Mouse (Mus musculus) lung, postnatal 14 days (tissue): ENCODE results near the gene Sema5b.

Experiments used
- DNase-seq: peaks from one replicate; pipeline ENCODE4 v3.0.0; 2021

Gene Sema5b

GRCm38 (mm10) chr16:35648862-35649261 is 107.9 kb downstream of the Sema5b start:
- DNase-seq = no peak

DNA sequence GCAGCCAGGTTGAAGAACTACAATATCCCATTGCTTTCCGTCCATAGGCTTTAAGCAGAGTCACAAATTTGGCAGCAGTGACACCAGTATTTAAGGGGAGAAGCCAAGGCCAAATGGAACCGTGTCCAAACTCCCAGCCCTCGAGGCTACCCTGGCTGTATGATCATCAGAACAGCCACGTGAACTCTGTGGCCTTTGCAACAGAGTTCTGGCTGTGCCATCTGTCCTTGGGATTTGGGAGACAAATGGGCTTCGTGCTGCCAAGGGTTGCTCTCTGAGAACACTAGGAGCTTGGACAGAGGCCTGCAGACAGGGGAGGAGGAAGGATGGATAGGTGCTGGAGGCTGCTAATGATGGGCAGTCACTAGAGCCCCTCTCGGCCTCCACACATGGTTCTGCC is 111.3 kb downstream of the Sema5b start:
- no peak for DNase-seq

- no peak for DNase-seq
These were observed 111.8 kb downstream of the Sema5b start for GRCm38 (mm10) chr16:35652706-35653105.

DNA sequence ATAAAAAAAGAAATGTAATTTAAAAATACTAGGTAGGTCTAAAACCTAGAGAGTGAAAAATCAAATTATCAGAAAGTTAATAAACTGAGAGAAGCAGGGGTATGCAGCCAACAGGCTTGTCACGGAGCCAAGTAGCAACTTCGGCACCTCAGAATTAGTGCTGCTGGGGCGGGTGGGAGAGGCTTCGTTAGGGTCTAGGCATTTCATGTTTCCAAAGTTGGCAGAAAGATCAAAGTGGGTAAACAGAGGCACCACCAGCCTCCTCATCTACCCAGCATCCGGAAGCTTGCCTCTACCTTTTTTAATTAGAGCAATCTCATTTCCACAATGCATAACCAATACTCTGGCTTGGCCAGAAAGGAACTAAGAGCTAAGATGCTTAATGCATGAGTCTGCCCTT is 113.0 kb downstream of the Sema5b start:
- DNase-seq = no peak

DNA sequence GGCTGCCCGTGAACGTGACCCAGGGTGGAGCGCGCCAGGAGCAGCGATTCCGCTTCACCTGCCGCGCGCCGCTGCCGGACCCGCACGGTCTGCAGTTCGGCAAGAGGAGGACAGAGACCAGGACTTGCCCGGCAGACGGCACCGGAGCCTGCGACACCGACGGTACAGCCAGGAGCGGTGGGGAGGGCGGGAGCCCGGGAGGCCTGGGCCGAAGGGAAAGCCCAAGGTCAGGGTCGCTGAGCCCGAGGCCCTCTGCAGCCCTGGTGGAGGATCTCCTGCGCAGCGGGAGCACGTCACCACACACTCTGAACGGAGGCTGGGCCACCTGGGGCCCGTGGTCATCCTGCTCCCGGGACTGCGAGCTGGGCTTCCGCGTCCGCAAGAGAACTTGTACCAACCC is 119.3 kb downstream of the Sema5b start:
- no peak for DNase-seq

DNA sequence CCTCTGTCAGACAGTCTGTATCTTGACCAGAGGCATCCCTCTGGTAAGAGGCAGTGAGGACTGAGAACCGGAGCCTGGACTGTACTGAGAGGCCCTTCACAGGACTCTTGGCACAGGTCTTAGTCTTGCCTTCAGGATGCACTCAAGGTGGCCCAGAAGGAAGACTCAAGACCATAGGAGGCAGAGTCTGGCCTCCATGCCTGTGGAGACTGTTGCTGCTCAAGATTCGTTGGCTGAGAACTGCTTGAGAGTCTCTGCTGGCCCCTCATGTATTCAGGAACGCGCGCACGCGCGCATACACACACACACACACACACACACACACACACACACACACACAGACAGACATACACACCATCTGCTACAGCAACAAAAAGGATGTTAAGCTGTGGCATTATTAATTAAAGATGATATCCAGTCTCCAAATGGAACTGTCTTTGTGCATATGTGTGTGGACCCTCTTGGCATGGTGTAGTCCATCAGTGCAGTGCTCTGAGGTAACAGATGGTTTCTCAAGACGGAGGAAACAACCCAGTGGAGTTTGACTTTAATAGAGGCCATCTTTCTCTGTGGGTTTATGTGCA is 123.0 kb downstream of the Sema5b start:
- DNase-seq = no peak

DNA sequence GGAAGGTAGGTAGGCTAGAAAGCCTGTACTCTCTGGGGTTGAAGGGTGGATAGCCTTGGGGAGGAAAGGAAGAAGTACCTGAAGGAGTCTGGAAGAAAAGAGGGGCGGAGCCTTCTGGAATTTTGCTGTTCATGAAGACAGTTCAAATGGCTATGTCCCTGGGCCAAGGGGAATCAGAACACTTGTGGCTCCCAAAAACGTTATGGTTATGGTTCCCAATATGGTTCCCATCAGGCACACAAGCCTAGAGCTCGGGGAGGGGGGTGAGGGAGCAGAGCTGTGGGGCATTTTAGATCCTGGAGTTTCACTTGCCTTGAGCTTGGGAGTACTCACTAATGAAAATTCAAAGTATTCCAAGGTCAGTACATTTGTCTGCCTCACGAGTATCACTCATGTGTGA is 123.9 kb downstream of the Sema5b start:
- no peak for DNase-seq

DNA sequence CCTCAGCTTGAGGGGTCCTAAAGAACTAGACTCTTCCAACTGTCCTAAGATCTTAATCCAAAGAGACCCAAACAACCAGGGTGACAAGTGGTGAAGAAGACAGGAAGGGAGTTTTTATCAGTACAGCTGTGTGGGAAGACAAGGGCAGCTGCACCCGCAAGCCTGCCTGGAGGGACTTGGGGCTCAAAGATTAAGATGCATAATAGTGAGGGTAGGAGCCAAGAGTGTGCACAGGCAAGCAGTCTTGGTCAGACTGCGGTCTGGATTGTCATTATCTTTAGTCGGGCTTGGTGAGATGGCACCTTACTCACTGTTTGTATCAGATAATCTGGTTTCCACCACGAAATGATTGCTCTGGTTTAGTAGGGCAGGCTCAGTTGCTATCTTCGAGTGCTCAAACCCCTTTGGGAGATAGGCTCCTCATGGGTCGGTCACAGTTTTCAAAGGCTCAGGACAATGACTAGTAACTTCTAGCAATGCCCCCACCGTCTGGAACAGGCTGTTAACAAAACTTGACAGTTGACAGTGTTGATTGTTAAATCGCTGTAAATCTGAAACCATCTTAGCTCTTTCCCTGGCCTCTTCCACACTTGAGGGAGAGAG is 136.7 kb downstream of the Sema5b start:
- DNase-seq = no peak

DNA sequence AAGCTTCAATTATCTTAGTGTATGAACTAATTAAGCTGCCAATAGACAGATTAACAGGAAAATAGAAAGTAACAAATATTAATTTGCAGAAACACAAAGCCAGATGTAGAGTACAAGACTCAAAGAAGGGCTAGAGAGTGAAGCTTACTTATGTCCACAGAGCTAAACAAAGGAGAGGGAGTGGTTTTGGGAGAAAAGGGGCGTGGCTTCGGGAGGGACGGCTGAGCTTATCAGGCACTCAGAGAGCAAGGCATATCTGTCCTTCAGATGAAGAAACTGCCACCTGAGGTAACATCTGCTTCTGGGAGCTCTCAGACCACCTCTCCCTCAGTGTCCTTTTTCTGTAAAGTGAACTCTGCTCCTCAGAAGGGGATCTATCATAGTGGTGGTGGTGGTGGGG is 137.5 kb downstream of the Sema5b start:
- DNase-seq = no peak

DNA sequence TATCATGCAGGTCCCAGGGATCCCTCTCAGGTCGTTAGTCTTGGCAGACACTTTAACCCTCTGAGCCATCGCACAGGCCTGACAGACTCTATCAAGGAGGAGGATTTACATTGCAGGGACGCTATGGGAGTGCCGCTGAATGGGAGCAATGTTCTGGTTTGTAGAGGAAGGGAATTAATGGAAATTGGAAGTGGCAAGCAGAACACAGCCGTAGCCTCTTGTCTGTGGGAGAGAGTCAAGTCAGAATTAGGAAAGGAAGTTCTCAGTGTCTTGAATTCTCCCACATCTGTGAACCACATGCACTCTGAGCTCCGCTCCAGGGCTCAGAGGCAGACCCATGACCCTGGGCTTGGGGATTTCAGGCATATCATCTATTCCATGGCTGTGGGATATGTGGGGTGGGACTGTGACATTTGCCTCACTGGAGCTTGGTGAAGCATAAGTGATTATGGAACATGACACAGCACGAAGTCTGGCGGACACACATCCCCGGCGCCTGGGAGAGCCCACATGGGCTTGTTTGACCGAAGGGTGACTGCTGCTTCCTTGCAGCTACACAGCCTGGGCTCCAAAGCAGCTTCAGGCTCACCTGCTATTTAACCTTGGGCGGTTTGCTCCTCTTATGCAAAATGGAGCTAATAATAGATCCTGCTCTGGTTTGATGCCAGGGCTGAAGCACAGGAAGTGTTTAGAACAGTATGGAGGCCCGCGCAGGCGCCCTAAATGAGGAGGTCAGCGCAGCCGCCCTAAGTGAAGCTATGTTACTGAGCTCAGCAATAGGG is 140.6 kb downstream of the Sema5b start:
- DNase-seq = no peak

DNA sequence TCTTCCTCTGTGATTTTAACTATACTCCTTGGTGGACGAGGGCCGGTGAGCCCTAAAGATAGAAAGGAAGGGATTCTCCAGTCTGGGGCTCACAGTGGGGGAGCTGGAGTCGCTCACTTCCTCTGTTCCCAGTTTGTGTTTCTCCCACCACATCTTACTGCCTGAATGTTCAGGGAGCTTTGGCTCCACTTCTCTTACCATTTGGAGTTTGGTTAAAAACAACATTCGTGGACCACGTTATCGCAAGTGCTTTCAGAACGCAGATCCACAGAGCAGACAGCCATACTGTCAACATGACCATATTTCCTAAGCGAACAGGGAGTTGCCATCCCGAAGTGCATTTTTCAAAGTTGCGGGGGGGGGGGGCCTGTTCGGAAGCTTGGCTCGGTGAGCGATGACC is 144.1 kb downstream of the Sema5b start:
- DNase-seq = no peak

- no peak for DNase-seq
These were observed 145.5 kb downstream of the Sema5b start for GRCm38 (mm10) chr16:35686491-35686890.

DNA sequence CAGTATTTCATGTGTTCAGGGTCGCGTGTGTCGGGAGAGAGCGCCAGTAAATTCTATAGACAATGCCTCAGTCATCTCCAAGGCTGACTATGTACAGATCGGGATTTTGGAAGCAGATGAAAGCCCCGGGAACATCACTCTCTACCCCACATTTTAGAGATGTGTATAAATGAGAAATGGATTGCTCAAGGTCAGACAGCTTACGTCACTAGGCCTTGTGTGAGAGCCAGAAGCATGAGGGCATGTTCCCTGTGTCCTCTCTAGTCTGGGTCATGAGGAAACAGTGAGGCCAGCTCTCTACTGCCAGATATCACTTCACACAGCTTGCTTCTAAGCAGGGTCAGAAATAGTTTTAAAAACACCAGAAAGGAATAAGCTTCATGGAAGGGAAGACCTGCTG is 150.7 kb downstream of the Sema5b start:
- DNase-seq = no peak

DNA sequence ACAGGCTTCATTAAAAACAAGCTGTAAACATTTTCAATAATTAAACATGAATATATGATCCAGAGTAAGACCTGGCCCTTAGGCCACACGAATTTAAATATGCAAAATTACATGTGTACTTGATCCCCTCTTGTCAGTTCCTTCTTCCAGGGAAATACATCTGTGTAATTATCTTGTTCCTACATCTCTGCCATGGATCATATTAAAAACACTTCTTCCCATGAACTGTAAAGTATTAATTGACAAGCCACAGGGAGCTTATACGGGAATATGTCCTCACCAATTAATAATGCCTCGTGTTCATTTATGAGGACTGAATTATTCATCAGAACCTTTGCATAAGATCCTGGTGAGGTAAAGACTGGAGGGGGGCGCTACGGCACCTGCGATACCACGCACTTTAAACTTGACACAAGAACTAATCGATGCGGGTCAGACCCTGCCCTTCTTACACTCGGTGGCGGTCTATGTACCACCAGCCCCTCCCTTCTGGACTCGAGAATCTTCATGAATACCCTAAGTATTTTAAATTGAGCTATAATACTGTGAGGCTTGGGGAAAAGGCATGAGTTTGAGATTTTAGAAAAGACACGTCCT is 153.4 kb downstream of the Sema5b start:
- DNase-seq = no peak

DNA sequence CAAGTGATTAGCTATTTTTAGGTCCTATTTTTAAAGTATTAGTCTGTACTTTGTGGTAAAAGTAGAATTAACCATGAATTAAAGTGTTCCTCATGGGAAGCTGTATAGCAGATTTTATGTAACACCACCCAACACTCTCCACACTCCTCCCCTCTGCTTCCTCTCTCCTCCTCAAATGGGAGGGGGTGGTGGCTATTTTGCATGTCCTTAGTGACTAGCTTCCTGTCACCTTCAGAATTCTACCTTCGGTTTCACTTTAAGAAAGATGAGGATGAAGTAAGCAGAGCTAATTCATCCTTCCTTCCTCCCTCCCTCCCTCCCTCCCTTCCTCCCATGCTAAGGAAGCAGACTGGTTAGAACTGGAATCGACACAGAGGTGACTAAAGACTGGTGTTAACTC is 155.2 kb downstream of the Sema5b start:
- DNase-seq = no peak

GRCm38 (mm10) chr16:35701823-35702222 is 160.9 kb downstream of the Sema5b start:
- no peak for DNase-seq

DNA sequence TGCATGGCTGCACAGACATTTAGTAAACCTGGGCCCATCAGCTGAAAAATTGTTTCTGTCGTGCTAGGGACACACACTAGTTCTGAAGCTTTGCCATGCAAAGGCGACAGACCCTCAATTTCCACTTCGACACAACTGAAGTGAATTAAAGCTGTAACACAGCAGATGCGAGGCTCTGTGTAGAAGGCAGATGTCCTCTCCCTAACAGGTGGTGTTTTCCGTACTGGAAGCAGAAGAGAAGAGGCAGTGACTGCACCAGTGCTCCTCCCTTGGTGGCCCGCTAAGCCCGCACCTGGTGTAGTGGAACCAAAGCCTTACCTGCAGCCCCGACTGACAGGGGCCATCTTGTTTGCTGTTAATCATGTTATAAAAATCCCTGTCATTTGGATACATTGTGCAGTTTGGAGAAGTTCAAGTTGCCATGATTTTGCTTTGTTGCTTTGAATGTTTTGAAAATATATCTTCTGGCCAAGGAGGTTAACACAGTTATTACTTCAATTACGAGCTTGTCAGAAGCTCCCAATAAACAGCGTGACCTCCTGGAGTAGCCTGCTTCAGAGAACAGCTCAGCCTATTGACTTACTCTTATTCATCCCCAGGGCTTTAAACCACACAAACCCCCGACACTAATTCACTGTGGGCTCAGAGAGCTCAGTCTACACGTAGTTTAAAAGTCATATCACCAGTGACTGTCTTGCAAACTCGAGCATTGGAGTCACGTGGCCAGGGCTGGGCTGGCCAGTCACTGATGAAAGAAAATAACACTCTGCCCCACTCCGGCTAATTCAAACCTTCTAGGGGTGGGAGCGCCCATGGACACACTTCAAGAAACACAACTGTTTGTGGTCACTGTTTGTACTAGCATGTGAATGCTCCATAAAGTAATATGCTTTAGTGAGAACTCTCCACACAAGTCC is 163.1 kb downstream of the Sema5b start:
- no peak for DNase-seq

GRCm38 (mm10) chr16:35704796-35705195 is 163.9 kb downstream of the Sema5b start:
- no peak for DNase-seq

DNA sequence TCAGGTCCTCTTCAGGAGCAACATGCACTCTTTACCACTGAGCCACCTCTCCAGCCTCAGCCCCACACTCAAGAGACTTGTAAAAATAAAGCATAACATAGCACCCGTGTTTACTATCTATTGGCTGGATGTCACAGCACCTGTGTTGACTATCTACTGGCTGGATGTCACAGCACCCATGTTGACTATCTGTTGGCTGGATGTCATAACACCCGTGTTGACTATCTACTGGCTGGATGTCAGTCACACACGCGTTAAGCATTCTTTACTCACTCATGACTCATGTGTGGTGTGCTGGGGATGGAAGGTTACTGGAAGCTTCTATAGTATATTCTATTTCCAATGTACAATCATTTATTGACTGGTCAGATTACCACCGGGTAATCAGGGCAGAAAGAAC is 166.1 kb downstream of the Sema5b start:
- no peak for DNase-seq

- no peak for DNase-seq
These were observed 170.1 kb downstream of the Sema5b start for GRCm38 (mm10) chr16:35711004-35711403.

DNA sequence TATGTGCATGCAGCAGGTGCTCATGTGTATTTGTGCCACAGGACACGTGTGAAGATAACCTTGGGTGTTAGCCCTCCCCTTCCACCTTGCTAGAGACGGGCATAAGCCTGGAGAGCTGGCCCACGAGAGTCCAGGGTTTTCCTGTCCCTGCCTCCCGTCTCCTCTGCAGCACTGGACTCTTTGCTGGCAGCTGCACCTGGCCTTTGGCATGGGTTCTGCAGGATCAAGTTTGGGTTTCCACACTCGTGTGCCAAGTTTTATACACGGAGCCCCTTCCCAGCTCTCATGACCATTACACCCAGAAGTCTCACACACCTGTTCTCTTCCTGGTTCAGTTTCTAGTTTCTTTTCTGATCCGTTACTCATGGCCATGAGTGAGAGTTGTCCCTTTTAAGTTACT is 172.7 kb downstream of the Sema5b start:
- DNase-seq = no peak
